8 mouse cellular contexts compared by ENCODE assay signal in the genomic region with DNA sequence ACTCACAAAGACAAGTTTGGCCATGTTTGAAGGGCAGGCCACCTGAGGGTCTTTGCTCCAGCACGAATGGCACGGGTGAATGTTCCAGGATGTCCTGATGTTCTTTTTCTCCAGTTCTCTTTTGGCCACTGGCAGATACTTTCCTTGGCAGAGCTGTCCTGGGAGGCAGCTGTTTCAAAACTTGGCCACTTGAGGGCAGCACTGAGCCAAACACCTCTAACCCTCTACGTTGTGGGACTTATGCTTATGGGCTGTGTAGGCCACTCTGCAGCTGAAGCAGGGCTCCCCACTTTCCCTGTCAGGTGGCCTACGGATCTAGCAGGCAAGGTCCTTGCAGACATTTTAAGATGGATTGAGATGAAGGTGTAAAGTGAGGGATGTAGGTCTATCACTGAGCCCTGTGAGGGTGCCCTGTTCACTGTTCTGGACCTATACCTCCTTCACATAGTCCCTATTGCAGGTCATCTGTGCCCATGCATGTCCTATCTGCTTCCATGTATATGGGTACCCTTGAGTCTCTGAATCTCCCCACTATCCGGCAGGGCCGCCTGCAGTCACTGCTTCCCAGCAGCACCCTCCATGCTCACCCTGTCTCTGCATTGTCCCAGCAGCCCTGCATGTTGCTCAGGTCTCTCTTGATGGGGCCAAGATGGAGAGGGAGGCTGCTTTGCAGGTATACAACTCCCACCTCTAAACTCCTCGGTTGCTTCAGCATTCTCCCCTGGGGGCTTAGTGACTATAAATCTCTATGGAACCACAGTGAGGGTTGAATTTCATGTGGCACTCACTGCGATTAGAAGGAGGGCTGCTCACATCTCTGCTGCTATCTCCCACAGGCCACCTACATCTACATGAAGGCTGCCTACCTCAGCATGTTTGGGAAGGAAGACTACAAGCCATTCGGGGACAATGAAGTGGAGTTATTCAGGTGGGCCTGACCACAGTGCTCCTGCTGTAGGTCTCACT. TPM values are rescaled to one million over a fixed set of nuclear protein-coding genes. Genes with fewer than 3 reads are reported as not detected.
DNase-seq lines count a peak whose midpoint lies in the region; ATAC-seq lines count a peak whose summit lies in the region.

No protein-coding gene starts in this region.

- no peaks in the 10 kb centered on the region for H3K4me1 ChIP-seq in limb, embryonic 13.5 days
- H3K4me1 ChIP-seq in midbrain, embryonic 14.5 days (ENCODE audit: control insufficient read depth, insufficient read depth, low read length), result no peaks in the 10 kb centered on the region

- no peaks in the 10 kb centered on the region for H3K27me3 ChIP-seq in limb, embryonic 13.5 days
- no peaks in the 10 kb centered on the region for H3K27me3 ChIP-seq in midbrain, embryonic 14.5 days (ENCODE audit: control insufficient read depth, insufficient read depth, low read length)

- H3K4me3 ChIP-seq in limb, embryonic 13.5 days, result no peak overlapping the region
- no peak overlapping the region for H3K4me3 ChIP-seq in midbrain, embryonic 14.5 days (replicated peaks; ENCODE audit: low read depth, low read length)

- H3K4me2 ChIP-seq in limb, embryonic 13.5 days (replicated peaks), result no peak overlapping the region
- no peak overlapping the region for H3K4me2 ChIP-seq in midbrain, embryonic 14.5 days (ENCODE audit: low read length)

- no peak overlapping the region for H3K27ac ChIP-seq in limb, embryonic 13.5 days
- no peak overlapping the region for H3K27ac ChIP-seq in midbrain, embryonic 14.5 days (replicated peaks; ENCODE audit: low read depth, low read length)

- peak; percentile 72 to 75 for DNase-seq in B cell, adult 2 months
- DNase-seq in adrenal gland, adult 8-10 months, result peak; percentile 52
- DNase-seq in embryo, embryonic 11.5 days (ENCODE audit: low read depth, low spot score), result peak; percentile 55
- DNase-seq in heart, adult 18-20 months, result peak; percentile 61 to 81
- peak; percentile 75 for DNase-seq in kidney, adult 18-20 months
- peak; percentile 79 for DNase-seq in midbrain, embryonic 14.5 days
- peak; percentile 80 to 89 for DNase-seq in spleen, postnatal 10 days (ENCODE audit: low spot score in 2 of 2)

- H3K9me3 ChIP-seq in limb, embryonic 13.5 days, result no peaks in the 10 kb centered on the region
- no peaks in the 10 kb centered on the region for H3K9me3 ChIP-seq in midbrain, embryonic 14.5 days (ENCODE audit: control insufficient read depth, low read length)

- peaks cover 11% of the 10 kb centered on the region for H3K36me3 ChIP-seq in limb, embryonic 13.5 days
- H3K36me3 ChIP-seq in midbrain, embryonic 14.5 days (ENCODE audit: control insufficient read depth, insufficient read depth, low read length), result no peaks in the 10 kb centered on the region

- peak; percentile 61 for ATAC-seq in limb, embryonic 13.5 days (ENCODE audit: low FRiP score, low read depth)
- peak; percentile 63; the same call in 1 of the 2 replicates for ATAC-seq in midbrain, embryonic 14.5 days (ENCODE audit: low FRiP score, low TSS enrichment)

- H3K9ac ChIP-seq in limb, embryonic 13.5 days, result no peak overlapping the region
- H3K9ac ChIP-seq in midbrain, embryonic 14.5 days (replicated peaks; ENCODE audit: low read length), result no peak overlapping the region

- WGBS in limb, embryonic 13.5 days, result 47% methylated on average over 9 of the region's 9 CpGs
- WGBS in midbrain, embryonic 14.5 days, result 52% methylated on average over 9 of the region's 9 CpGs

RNA-seq across cellular contexts. Expression of a gene that starts 31.8 kb away (rescaled TPM):
- total RNA-seq in adrenal gland, adult 8-10 months (2022), result 10 to 100 TPM in 2 of 4 experiments, 1 to 10 TPM in 2; 4.6 to 18.6 (median 13.4) TPM
- total RNA-seq in heart, adult 18-20 months (2021), result 1 to 10 TPM; 1.7 to 2.1 TPM
- polyA plus RNA-seq in limb, embryonic 13.5 days (2015; fragmentation: Nextera tagmentation; extraction: Ambion mirVana), result 4.6 and 4.8 TPM in 2 replicates
- 1.3 and 2.2 TPM in 2 replicates for polyA plus RNA-seq in midbrain, embryonic 14.5 days (2014; fragmentation: Nextera tagmentation; extraction: Ambion mirVana)

RNA-seq across cellular contexts. Expression of a gene that starts 46.3 kb away (rescaled TPM):
- 100 to 1,000 TPM; 126 to 211 (median 174) TPM for total RNA-seq in adrenal gland, adult 8-10 months (2022)
- total RNA-seq in heart, adult 18-20 months (2021), result 100 to 1,000 TPM in 1 of 2 experiments, 10 to 100 TPM in 1; 94.8 to 102 TPM
- 46.7 and 47.5 TPM in 2 replicates for polyA plus RNA-seq in limb, embryonic 13.5 days (2015; fragmentation: Nextera tagmentation; extraction: Ambion mirVana)
- polyA plus RNA-seq in midbrain, embryonic 14.5 days (2014; fragmentation: Nextera tagmentation; extraction: Ambion mirVana), result 84.5 and 104 TPM in 2 replicates
